Mouse (Mus musculus): ENCODE data around the gene Zfp688. TPM values are rescaled to one million over a fixed set of nuclear protein-coding genes. Genes with fewer than 3 reads are reported as not detected.
"Not testable (repeated sequence)": the region's sequence is repeated elsewhere in the genome, so short reads cannot be mapped to it uniquely, and the experiment has no call there.

Gene Zfp688
- total RNA-seq (2014; rRNA removed) (15.0 and 22.1 TPM in 2 replicates), polyA plus RNA-seq (2015; fragmentation: Nextera tagmentation; extraction: Ambion mirVana) (31.7 and 33.2 TPM in 2 replicates)

DNA sequence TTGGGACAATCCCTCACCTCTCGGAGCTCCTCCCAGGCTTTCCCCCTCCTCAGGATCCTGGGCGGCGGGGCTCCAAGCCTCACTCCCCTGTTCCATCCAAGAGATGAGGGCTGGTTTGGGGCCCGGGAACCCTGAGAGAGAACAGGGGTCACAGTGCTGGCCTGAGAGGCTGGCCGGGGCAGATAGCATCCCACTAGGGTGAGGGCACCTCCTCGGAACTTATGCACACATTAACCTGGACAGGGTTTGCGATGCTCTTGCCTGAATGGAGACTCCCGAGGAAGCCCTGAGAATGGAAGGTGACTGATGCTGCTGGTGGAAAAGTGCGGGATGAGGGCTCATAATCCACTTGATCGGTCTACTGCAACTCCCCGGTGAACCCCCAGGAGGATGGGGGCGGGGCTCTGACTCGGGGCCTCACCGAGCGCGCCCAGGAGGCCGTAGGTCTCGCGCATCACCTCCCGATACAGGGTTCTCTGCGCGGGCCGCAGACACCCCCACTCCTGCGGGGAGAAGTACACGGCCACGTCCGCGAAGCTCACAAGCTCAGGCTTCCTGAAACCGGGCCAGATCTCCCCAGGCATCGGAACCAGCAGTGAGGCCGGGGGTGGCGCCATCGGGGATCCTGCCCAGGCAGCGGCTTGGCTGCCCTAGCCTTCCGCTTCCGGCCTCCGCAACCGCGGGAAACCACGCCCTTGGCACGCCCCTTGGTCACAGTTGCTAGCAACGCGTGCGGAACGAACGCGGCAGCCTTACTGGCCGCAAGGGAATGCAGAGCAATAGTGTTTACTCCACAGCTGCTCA, at the start of gene Zfp688:
Gene Zfp688 (minus strand): TSS at position 681 of the 804 bp plus-strand sequence.
- peak within 1 kb of the TSS; percentile 86 for H3K27ac ChIP-seq
- DNase-seq (ENCODE audit: low spot score) (peak; percentile 95), ATAC-seq (peak; percentile 95)
- no peaks in the 10 kb centered on the region for H3K36me3 ChIP-seq (ENCODE audit: insufficient read depth, low read length)
- peak within 1 kb of the TSS; percentile 100 for H3K4me2 ChIP-seq (ENCODE audit: low read depth, low read length)
- H3K9ac ChIP-seq (replicated peaks; ENCODE audit: low read length): peak within 1 kb of the TSS; percentile 84
- no peaks in the 10 kb centered on the region; the same call in 1 of the 2 replicates for H3K4me1 ChIP-seq (ENCODE audit: insufficient read depth, low read length)
- H3K4me3 ChIP-seq (ENCODE audit: low read length): peak within 1 kb of the TSS; percentile 87
- WGBS: 1% methylated on average over 48 of the region's 48 CpGs
- peak; percentile 35 for TF ChIP-seq CTCF (IDR thresholded peaks at IDR 0.05; ENCODE audit: low read depth)
- no peaks in the 10 kb centered on the region for H3K27me3 ChIP-seq (ENCODE audit: insufficient read depth, low read length)
- H3K9me3 ChIP-seq (ENCODE audit: low read length): no peaks in the 10 kb centered on the region

- Histone ChIP-seq H3K4me3 (ENCODE audit: low read length) (peak overlapping the region; percentile 84), H3K27ac (peak overlapping the region; percentile 99), H3K9me3 (ENCODE audit: low read length) (no peaks in the 10 kb centered on the region), H3K4me2 (ENCODE audit: low read depth, low read length) (peak overlapping the region; percentile 91), H3K9ac (replicated peaks; ENCODE audit: low read length) (peak overlapping the region; percentile 95), H3K36me3 (ENCODE audit: insufficient read depth, low read length) (peaks cover 28% of the 10 kb centered on the region), H3K4me1 (ENCODE audit: insufficient read depth, low read length) (peaks cover 8% of the 10 kb centered on the region; the same call in 1 of the 2 replicates), H3K27me3 (ENCODE audit: insufficient read depth, low read length) (no peaks in the 10 kb centered on the region)
- ATAC-seq: no peak
- TF ChIP-seq CTCF (IDR thresholded peaks at IDR 0.05; ENCODE audit: low read depth): no peak
- WGBS: 1% methylated on average over 17 of the region's 25 CpGs
- no peak for DNase-seq (ENCODE audit: low spot score)
Measured at GRCm38 (mm10) chr7:127471646-127472010, 49.8 kb upstream of the Zfp688 start.

DNA sequence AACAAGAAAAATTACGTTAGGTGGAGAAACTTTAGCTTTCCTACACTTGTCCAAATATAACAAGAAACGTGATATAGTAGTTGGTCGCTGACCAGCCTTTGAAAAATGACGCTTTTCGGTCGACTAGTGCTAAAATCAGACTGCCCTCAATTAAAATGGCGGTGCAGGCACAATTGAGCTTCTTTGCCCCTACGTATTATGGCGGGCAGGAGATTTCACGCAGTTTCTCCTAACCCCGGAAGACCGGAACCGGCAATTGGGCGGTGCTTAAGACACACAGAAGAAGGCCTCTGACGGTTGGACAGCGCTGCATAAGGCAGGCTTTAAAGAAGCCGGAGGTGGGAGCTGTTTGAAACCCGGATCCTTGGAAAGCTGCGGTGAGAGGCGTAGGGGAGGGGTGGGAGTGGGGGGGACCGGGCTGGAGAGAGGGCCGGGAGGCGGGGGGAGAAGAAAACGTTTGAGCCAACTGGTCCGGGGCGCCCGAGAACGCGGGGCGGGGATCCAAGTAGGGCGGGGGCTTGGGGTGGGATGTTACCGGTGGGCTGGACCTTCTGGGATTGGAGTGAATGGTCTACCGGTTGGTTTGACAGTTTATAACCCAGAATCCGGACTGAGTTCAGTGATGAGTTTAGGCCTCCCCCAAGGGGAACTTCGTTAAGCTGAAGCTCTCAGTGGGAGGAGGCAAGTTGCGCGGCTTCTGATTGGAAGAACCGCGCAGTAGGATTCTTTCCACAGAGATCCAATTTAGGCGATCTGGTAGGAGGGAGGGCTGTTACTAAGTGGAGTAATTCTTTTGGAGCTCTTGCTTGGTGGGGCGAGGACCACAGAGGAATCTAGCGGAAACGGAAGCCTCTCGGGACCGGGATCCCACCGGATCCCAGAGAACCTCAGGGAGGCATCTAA, 49.1 kb upstream of the Zfp688 start:
- peak; percentile 96 for ATAC-seq
- Histone ChIP-seq H3K27ac (peak overlapping the region; percentile 99), H3K9me3 (ENCODE audit: low read length) (no peaks in the 10 kb centered on the region), H3K4me1 (ENCODE audit: insufficient read depth, low read length) (peaks cover 8% of the 10 kb centered on the region; the same call in 1 of the 2 replicates), H3K9ac (replicated peaks; ENCODE audit: low read length) (peak overlapping the region; percentile 95), H3K27me3 (ENCODE audit: insufficient read depth, low read length) (no peaks in the 10 kb centered on the region), H3K4me2 (ENCODE audit: low read depth, low read length) (peak overlapping the region; percentile 91), H3K36me3 (ENCODE audit: insufficient read depth, low read length) (peaks cover 24% of the 10 kb centered on the region), H3K4me3 (ENCODE audit: low read length) (peak overlapping the region; percentile 84)
- WGBS: under 1% methylated on average over 44 of the region's 46 CpGs
- DNase-seq (ENCODE audit: low spot score): peak; percentile 99
- peak; percentile 18 for TF ChIP-seq CTCF (IDR thresholded peaks at IDR 0.05; ENCODE audit: low read depth)

DNA sequence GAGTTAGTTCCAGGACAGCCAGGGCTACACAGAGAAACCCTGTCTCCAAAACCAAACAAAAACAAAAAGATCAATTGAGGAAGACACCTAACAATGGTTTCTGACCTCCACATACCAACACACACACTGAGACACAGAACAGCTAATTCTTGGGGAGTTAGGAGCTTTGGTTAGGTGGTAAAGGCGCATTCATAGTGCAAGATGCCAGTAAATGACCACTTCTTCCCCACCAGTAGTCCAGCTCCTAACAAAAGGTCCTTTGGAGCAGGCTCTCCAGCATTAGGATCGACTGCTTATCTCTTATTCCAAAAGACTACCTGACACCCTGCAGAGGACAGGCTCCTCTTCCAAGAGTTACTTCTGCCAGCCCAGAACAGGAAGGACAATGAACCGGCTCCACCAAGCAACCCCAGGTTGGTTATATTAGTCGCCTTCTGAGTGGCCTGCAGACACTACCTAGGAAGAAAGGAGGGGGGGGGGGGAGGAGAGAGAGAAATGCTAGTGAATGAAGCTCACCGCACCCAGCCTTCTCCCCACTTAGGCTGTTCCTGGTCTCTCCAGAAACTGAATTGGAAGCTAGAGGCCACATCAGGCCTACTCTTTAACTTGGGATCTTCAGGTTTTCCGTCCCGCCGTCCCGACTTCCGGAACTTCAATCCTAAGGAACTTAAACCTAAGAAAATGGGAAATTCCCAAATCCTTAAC, 48.3 kb upstream of the Zfp688 start:
- ATAC-seq (no peak), DNase-seq (ENCODE audit: low spot score) (no peak)
- TF ChIP-seq CTCF (IDR thresholded peaks at IDR 0.05; ENCODE audit: low read depth): no peak
- Histone ChIP-seq H3K27ac (peak overlapping the region; percentile 99), H3K27me3 (ENCODE audit: insufficient read depth, low read length) (no peaks in the 10 kb centered on the region), H3K4me1 (ENCODE audit: insufficient read depth, low read length) (peaks cover 8% of the 10 kb centered on the region; the same call in 1 of the 2 replicates), H3K36me3 (ENCODE audit: insufficient read depth, low read length) (peaks cover 16% of the 10 kb centered on the region), H3K9me3 (ENCODE audit: low read length) (no peaks in the 10 kb centered on the region), H3K4me3 (ENCODE audit: low read length) (peak overlapping the region; percentile 84), H3K4me2 (ENCODE audit: low read depth, low read length) (peak overlapping the region; percentile 91), H3K9ac (replicated peaks; ENCODE audit: low read length) (peak overlapping the region; percentile 95)
- WGBS: 7% methylated on average over 10 of the region's 10 CpGs

GRCm38 (mm10) chr7:127466606-127467005, 44.7 kb upstream of the Zfp688 start:
- ATAC-seq (no peak), DNase-seq (ENCODE audit: low spot score) (no peak)
- 97% methylated on average over 4 of the region's 4 CpGs for WGBS
- H3K36me3 ChIP-seq (ENCODE audit: insufficient read depth, low read length): no peaks in the 10 kb centered on the region
- no peak overlapping the region for H3K4me2 ChIP-seq (ENCODE audit: low read depth, low read length)
- TF ChIP-seq CTCF (IDR thresholded peaks at IDR 0.05; ENCODE audit: low read depth): no peak
- H3K9me3 ChIP-seq (ENCODE audit: low read length): no peaks in the 10 kb centered on the region
- H3K27me3 ChIP-seq (ENCODE audit: insufficient read depth, low read length): no peaks in the 10 kb centered on the region
- H3K9ac ChIP-seq (replicated peaks; ENCODE audit: low read length): no peak overlapping the region
- no peak overlapping the region for H3K27ac ChIP-seq
- H3K4me3 ChIP-seq (ENCODE audit: low read length): no peak overlapping the region
- H3K4me1 ChIP-seq (ENCODE audit: insufficient read depth, low read length): 0 out of 2 replicates have a peak, but pooled peaks cover 4% of the 10 kb centered on the region

GRCm38 (mm10) chr7:127465670-127466069, 43.8 kb upstream of the Zfp688 start:
- H3K27me3 ChIP-seq (ENCODE audit: insufficient read depth, low read length); H3K36me3 ChIP-seq (ENCODE audit: insufficient read depth, low read length); H3K9ac ChIP-seq (replicated peaks; ENCODE audit: low read length); ATAC-seq; H3K4me3 ChIP-seq (ENCODE audit: low read length); DNase-seq (ENCODE audit: low spot score); H3K9me3 ChIP-seq (ENCODE audit: low read length); H3K4me2 ChIP-seq (ENCODE audit: low read depth, low read length); H3K27ac ChIP-seq; H3K4me1 ChIP-seq (ENCODE audit: insufficient read depth, low read length): not testable (repeated sequence)
- WGBS: 94% methylated on average over 2 of the region's 2 CpGs

Data from hindbrain, postnatal 0 days (tissue).